Mouse (Mus musculus) kidney, adult 2 months (tissue): ENCODE results near the gene 9430015G10Rik.

Experiments used
- CTCF ChIP-seq: fragments of 200-500 bp; conservative IDR thresholded peaks from 2 replicates; pipeline ENCODE4 v1.5.1; 2011; ENCODE audit warnings: low read depth, mild to moderate bottlenecking, control low read depth, low read length, moderate library complexity, mixed read lengths; ENCODE audit not compliant: insufficient read depth, insufficient read length
- POLR2A ChIP-seq: fragments of 200-500 bp; IDR thresholded peaks from one replicate; pipeline ENCODE4 v1.6.1; 2011; ENCODE audit warnings: low read depth, low read length, control low read depth

- TF ChIP-seq CTCF (no peak), POLR2A (no peak)
Measured at GRCm38 (mm10) chr4:156154771-156155170, 45.0 kb downstream of the 9430015G10Rik start.
